Mouse (Mus musculus) mouse embryonic stem cell (cell line): Measurements from ENCODE around the gene Acbd3.

Experiments
- in situ Hi-C, 2 experiments: fragments of 300-500 bp; cut with MboI; formaldehyde crosslinking; loops; 1 replicate in 1 of 2; 3 replicates in 1 of 2; pipeline ENCODE4 v1.14.3; 2019 to 2020; ENCODE audit warnings: low sequenced_read_pairs in 2 of 2, low pct_unique_long_range_greater_than_20kb in 1 of 2, mixed read lengths in 1 of 2; ENCODE audit not compliant: unreplicated experiment in 1 of 2

The Acbd3 gene

GRCm38 (mm10) chr1:180725704-180726179 is at the start of gene Acbd3:
TSS of gene Acbd3 (plus strand) at chr1:180726043.
- in situ Hi-C loops = no loop called here

- in situ Hi-C loops = no loop called here
Observed at GRCm38 (mm10) chr1:180691284-180691683, 34.6 kb upstream of the Acbd3 start.

DNA sequence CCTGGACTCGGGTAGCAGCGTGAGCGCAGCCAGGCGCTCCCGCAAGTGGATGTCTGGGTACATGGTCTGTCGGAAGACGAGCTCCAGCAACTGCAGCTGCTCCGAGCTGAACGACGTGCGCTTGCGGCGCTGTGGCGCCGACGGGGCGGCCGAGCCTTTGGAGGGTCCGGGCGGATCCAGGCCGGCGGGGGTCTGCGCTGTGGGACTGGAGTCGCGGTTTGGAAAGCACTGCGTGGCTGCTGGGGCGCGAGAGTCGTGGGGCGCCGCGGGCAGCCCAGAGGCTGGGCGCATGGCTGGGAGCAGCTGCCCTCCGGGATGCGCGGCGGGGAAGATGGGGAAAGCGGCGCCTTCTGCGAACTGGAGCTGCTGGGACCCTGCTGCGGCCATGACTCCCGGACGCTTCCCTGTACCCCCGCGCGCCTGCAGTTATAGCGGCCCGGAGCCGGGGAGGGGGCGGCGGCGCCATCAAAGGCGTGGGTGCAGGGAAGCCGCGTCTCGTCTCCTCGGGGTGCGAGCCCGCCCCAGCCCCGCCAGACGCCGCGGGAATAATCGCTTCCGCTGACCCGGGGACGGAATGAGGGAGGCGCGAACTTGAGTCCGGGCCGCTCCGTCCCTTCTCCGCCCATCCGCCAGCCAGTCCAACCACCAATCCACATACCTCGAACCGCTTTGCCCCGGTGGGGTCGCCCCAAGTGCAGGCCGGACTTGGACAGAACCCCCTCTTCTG is 29.1 kb upstream of the Acbd3 start, which contains the start of gene Mixl1:
Mixl1 (minus strand) TSS at position 409 of the 727 bp plus-strand sequence.
- in situ Hi-C loops = no loop called here

DNA sequence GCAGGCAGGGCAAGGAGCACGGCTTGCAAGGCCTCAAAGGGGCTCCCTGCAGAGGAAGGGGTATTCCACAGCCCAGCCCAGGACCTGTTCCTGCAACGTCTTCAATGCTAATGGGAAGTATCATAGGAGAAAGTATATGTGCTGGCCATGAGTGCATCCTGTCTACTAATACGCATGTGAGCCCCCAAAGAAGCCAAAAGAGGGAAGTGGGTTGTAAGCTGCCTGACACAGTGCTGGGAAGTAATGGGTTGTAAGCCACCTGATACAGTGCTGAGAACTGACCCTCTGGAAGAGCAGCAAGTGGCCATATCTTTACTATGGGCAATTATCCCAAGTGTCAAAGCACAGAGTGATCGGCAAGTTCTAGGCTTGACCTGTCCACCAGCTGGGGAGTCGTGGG is 27.8 kb upstream of the Acbd3 start:
- in situ Hi-C loops = no loop called here

GRCm38 (mm10) chr1:180703400-180703799 is 22.4 kb upstream of the Acbd3 start:
- in situ Hi-C loops = no loop called here

DNA sequence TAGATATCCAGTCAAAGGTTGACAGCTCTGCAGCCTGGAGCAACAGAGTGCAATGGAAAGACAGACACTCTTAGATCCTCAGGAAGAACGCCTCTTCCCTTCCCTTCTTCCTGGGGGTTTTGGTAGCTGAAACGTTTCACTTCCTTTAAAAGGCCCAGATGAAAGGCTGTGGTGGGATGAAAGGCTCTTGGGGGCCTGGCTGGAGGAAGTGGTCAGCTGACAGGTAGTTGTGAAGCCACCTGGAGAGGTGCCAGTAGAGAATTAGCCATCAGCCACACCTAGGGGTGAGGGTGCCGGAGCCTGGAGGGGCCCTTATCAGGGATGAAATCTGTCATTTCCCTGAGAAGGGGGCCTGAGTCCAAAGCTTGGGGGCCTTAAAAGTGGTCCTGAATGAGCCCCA is 18.5 kb upstream of the Acbd3 start:
- in situ Hi-C loops = no loop called here

DNA sequence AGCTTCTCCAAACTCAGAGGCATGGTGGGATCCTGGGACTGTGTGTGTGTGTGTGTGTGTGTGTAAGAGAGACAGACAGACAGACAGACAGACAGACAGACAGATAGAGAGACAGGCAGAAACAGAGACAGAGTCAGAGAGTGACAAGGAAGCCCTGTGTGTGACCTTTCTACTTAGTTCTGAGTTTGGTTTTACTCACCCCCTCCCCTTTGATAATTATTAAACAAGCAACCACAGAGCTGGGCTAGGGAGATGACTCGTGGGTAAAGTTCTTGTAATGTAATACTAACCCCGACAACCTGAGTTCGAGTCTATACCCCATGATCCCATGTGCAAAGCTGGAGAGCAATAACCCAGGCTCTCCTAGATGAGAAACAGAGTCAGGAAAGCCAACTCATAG is 18.0 kb upstream of the Acbd3 start:
- in situ Hi-C loops = no loop called here

GRCm38 (mm10) chr1:180708935-180709776 is 16.7 kb upstream of the Acbd3 start:
- in situ Hi-C loops = no loop called here

- in situ Hi-C loops = no loop called here
Observed at GRCm38 (mm10) chr1:180718756-180719155, 7.1 kb upstream of the Acbd3 start.

GRCm38 (mm10) chr1:180719483-180719882 is 6.4 kb upstream of the Acbd3 start:
- in situ Hi-C loops = no loop called here

DNA sequence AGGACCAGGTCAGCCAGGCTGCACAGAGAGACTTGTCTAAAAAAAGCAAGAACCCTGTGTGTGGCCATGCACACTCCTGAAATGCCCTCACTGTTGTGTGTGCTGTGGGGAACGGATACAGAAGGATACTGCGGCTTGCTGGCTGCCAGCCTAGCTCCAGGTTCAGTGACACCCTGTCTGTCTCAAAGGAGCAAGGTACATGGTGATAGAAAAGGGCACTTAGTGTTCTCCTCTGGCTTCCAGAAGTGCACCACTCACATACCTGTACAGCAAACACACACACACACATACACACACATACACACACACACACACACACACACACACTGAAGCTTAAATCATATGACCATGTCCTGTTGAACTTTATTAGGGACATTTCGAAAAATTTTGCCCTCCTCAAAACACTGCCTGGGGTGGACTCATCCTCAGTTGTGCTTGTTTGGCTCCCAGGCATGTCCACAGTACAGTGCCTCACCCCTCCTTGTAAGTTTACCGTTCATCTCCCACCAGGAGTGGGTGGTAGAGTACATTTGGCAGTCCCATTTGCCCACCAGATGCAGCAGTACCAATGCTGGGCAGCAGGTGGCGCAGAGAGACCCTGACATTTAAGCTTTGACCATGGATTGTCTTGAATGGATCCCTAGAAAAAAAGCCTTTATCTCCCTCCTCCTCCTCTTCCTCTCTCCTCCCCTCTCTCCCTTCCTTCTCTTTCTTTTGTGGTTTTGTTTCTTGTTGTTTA is 5.7 kb upstream of the Acbd3 start:
- in situ Hi-C loops = no loop called here

- in situ Hi-C loops = no loop called here
Observed at GRCm38 (mm10) chr1:180722608-180723007, 3.2 kb upstream of the Acbd3 start.

DNA sequence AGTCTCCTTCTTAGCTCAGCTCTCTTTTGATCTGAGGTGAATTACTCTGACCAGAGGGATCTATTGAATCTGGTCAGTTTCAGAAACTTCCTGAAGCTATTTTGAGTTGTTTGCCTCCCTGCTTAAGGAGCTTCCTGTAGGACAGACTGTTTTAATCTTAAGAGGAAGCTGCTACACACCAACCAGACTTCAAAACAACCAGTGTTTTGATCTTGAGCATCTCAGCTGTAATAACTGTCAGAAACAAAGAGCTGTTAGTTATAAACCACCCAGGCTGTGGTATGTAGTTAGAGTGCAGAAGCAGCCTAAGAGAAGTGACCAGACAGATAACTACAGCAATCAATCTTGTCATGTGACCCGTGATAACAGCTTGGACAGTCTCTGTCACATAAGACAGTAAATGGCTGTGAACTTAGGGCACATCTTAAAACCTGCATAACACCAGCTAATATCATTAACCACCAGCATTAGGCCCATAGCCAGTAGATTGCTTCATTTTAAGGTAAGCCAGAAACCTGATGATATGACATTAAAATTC is 2.1 kb upstream of the Acbd3 start:
- in situ Hi-C loops = no loop called here

DNA sequence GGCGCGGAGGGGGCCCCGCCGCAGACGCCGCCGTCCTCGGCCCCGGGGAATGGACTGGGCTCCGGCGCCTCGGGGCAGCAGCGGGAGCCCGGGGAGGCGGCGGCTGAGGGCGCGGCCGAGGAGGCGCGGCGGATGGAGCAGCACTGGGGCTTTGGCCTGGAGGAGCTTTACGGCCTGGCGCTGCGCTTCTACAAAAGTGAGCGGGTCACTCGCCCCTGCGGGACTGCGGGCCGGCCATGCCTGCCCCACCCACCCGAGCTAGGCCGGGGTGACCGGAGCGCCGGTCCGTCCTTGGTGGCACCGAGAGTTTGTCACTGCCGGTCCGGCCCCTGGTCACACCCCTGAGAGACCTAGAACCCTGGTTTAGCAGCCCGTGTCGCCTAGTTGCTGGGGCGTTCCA is 340 bp downstream of the Acbd3 start:
- in situ Hi-C loops = no loop called here

DNA sequence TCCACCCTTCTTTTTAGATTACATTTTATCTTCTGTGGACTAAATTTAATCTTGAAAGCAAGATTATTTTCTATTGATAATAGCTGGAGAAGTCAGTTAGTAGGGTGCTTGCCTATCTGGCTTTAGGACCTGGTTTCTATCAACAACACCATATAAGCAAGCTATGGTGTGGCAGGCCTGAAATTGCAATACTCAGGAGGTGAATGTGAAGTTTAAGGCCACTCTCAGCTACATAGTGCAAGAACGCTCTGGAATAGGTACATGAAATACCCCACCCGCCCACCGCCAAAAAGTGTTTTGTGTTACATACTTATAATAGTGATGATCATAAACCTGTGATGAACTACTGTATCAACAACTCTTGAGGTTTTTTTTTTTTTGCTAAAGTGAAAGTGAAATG is 3.4 kb downstream of the Acbd3 start:
- in situ Hi-C loops = no loop called here

DNA sequence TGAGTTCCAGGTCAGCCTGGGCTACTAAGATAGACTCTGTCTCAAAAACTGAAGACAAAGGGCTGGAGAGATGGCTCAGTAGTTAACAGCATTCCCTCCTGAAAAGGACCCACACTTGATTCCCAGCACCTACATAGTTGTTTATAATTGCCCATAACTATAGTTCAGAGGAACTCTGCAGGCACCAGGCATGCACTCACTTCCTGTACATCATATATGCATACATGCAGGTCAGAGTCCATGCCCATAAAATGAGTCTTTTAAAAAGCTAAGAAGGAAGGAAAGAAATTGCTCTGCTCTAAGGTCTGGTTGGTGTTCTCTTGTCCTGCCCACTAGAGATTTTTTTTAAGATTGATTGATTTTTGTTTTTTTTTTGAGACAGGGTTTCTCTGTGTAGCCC is 22.0 kb downstream of the Acbd3 start:
- in situ Hi-C loops = no loop called here

DNA sequence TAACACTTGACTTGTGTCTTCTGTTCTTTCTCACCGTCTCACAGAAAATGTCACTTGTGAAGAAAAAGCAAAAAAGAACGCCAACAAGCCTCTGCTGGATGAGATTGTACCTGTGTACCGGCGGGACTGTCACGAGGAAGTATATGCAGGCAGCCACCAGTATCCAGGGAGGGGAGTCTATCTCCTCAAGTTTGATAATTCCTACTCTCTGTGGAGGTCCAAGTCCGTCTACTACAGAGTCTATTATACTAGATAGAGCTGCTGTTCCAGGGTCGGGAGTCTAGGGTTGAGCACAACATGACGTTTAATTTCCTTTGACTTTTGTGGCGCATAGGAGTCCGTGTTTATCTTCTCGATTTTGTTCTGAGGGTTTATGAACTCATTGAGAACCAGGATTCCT is 26.3 kb downstream of the Acbd3 start:
- in situ Hi-C loops = loop anchor here in 1 of 2 experiments (25.0 kb wide), 1 partner anchor 490 kb away; the partner anchor contains the start of gene Psen2

DNA sequence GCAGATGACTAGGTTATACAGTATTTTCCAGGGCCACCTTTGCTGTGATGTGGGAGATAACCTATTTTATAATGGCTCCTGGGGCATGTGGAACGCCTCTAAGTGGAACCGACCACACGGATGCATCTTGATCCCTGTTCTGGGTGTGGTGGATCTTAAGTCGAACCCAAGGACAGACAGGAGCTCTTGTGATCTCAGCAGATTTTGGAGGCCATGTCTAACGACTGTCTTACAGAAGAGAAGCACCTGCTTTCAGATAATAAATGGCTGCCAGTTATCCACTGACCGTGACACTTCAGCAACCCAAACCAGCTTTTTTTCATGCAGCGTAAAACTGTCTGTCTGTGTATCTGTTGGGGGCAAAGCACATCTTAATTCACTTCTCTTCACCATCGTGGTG is 28.5 kb downstream of the Acbd3 start:
- in situ Hi-C loops = loop anchor here in 1 of 2 experiments (25.0 kb wide), 1 partner anchor 492 kb away; the partner anchor contains the start of gene Psen2
